Mouse (Mus musculus): ENCODE measurements at regions not wholly inside any gene's neighbourhood (a gene's known extent, or its start where the extent isn't known, plus 50 kb on each side); places are given as distances from the start of the nearest gene placed in this dataset.

DNA sequence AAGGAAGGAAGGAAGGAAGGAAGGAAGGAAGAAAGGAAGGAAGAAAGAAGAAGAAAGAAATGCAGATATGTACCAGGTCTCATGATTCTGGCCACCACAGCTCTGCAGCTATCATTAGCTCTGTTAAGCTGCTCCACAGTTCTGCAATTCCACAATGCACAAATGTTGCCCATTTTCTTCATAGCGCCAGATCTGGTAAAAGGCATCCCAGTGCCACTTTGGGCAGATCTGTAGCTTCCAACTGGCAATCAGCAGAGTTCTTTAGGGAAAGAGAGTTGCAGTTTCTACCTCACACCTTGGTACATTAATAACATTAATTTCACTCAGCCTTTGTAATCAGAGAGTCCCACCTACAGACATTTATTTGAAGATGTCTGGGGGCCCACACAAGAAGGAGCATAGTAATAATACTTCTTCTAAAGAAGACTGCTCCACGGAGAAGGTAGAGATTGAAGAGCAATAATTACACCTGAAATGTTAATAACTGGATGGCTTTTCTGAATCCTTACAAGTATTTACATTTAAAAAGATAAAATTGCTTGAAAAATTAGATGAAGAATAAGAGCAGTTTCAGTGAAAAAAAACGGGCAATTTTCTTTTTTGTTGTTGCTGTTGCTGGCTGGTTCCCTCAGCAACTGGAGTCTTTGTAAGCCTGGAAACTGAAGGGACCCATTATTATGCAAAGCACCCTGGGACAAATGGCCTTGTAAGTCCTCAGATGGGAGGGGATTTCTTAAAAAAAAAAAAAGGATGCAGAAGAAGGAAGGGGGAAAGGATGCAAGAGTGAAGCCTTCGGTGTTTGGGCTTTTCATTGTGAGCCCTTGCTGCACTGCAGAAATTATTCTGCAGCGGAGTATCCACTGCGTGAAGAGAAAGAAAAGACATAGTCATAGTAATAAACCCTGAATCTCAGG is 418.1 kb upstream of the Nr5a2 start:
- no peak for DNase-seq

DNA sequence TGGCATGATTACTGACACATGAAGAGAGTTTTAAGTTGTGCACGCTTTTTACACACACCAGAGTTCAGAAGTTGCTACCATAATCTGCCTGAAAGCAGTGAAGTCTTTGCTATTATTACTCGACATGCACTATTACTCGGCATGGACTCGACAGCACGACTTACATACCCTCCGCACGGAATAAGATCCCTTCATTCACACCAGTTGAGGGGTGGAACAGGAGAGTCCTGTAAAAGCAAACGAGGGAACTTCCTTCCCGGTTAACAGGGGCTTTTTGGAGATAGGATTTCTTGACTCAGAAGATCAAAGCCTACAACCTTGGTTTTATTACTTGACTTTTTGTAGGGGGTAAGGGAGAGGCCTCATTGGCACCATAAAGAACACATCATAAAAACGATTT is 416.4 kb upstream of the Nr5a2 start:
- no peak for DNase-seq

DNA sequence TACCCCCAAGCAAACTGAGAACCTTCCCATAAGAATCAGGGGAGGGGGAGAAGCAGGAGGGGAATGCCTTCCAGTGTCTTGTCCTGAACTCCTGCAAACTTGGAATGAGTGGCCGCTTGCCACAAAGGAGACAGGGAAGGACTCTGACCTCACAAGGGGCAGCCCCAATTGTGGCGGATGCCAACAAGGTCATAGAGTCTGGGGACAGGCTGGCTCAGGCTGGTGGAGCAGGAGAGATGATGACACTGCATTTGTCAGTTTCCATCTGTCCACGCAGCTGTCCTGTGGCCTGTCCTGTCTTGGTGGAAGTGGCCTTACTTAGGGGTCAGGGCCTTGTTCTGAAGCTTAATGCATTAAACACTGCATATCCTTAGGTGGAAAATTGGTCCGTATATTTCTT is 414.4 kb upstream of the Nr5a2 start:
- DNase-seq: no peak

GRCm38 (mm10) chr1:137373509-137374420 is 413.5 kb upstream of the Nr5a2 start:
- DNase-seq: no peak

GRCm38 (mm10) chr1:137372236-137372635 is 412.0 kb upstream of the Nr5a2 start:
- DNase-seq: no peak

- DNase-seq: no peak
These were observed 404.1 kb upstream of the Nr5a2 start for GRCm38 (mm10) chr1:137364396-137364795.

DNA sequence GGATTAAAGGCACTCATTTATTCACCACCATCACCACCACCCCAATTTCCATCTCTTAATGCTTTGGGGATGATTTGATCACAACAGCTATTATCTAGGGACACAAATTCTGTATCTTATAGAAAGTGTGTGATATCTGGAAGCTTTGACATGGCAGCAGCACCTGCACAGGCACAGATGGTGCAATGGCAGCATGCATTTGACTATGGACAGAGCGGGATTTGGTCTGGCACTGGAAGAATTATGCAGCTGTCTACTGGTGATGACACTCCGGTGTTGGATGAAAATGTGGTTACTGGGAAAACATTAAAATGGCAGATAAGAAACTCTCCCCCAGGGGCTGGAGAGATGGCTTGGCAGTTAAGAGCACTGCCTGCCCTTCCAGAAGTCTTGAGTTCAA is 403.7 kb upstream of the Nr5a2 start:
- no peak for DNase-seq

DNA sequence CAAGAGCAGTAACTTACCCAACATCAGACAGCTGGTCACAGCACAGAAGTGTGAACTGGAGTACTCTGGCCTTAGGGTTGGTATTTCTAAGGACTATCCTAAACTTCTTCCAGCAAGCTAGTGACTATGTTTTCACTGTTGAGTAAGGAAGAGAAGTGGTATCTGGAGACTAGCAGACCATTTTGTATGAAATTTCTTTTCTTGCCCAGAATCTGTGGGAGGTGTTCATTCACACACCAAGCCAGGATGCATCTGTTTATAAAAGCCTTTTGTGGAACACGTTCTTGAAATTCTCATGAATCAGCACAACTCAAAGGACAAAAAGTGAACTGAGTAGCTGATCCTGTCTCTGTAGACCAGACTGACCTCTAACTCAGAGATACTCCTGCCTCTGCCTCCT is 403.3 kb upstream of the Nr5a2 start:
- no peak for DNase-seq

DNA sequence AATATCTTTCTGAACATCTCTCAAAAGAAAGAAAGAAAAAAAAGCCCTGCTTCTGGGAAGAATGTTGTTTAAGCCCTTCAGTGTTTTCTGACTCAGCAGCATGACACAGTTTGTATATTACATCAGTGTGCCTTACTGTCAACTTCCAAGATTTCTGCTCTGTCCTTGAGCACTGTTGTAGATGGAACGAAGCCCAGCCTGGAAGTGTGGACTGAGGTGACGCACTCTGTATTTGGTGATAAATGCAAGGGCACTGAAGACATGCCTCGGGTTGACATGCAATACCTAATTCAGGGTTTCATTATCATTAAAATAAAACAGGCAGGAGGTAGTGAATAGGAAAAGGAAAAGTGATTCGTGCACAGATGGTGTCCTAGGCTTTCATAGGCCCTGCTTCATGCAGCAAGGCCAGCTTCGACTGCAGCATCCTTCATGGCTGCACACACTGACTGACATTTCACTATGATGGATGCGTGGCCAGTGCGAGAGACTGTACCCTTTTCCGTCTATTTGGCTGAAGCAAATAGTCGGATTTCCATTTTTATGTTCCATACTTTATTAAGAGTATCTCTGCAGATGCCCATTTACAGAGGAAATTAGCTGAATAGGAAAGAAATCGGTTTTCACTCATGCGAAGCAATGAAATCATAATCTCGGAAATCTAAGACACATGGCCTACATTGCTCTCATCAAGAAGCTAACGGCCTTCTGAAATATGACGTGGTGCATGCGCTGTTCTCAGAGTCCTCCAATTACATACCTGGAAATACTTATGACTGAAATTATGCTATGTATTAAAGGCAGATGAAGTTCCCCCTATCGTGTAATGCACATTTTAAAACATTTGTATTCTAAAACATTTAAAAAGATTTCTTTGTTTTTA is 400.7 kb upstream of the Nr5a2 start:
- DNase-seq: no peak

- no peak for DNase-seq
These were observed 395.8 kb upstream of the Nr5a2 start for GRCm38 (mm10) chr1:137355941-137356512.

- no peak for DNase-seq
These were observed 392.3 kb upstream of the Nr5a2 start for GRCm38 (mm10) chr1:137352390-137353027.

DNA sequence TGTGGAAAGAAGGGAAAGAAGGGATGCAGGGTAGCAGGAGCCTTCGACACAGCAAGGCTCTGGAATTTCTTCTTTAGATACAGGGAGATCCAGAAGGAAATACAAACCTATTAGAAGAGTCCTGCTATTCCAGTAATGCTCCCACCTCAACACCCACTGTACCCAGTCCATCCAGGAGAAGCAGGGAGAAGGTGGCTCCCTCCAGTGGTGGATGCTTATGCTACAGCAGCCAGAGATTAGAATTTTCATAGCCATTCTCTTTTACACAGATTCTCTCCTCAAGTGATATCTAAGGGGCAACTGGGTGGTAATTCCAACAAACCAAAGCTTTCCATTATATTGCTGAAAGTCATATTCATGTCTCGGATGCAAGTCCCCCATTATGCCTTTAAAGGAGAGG is 373.9 kb upstream of the Nr5a2 start:
- DNase-seq: no peak

- DNase-seq: no peak
These were observed 372.0 kb upstream of the Nr5a2 start for GRCm38 (mm10) chr1:137332108-137332769.

GRCm38 (mm10) chr1:137331746-137332107 is 371.5 kb upstream of the Nr5a2 start:
- DNase-seq: no peak

DNA sequence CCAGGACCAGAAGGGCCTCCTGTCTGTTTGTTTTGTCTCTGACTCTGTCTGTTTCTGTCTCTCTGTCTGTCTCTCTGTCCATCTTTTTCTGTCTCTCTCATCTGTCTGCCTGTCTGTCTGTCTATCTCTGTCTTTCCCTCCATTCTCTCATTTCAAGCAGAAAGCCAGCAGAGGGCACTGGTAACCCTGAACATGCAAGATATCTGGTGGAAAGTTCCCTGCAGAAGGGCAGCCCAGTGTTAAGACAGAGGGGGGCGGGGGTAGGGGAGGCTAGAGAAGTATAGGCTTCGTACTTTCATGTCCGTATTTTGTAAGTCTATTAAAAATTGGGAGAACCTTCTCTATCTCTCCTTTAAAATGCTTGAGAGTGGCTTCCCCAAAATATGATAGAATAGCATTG is 370.4 kb upstream of the Nr5a2 start:
- DNase-seq: peak; percentile 51

GRCm38 (mm10) chr1:137323884-137324594 is 363.8 kb upstream of the Nr5a2 start:
- DNase-seq: peak; percentile 37

DNA sequence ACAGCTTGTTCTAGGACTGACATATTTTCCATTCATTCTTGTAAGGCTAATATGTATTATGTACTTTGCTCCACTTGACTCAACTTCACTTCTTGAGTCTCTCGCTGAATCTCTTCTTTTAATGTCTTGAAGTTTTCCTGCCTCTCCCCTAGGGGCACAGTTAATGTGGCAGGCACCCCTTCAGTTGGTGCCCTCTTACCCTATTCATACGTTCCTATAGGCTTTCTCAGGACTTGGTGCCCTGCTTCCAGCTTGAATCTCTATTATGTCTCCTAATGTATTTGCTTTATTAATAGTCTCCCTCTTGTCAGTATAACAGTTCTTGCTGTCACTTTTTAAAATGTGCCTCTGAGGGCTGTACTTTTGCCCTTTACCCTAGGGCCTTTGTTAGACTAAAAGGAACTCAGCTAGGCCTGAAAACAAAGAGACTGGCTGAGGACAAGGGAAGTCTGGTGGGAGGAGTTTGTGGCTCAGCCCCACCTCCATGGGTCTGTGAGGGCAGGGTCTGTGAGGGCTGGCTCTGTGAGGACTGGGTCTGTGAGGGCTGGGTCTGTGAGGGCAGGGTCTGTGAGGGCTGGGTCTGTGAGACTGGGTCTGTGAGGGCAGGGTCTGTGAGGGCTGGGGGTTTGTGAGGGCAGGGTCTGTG is 362.9 kb upstream of the Nr5a2 start:
- DNase-seq: no peak

DNA sequence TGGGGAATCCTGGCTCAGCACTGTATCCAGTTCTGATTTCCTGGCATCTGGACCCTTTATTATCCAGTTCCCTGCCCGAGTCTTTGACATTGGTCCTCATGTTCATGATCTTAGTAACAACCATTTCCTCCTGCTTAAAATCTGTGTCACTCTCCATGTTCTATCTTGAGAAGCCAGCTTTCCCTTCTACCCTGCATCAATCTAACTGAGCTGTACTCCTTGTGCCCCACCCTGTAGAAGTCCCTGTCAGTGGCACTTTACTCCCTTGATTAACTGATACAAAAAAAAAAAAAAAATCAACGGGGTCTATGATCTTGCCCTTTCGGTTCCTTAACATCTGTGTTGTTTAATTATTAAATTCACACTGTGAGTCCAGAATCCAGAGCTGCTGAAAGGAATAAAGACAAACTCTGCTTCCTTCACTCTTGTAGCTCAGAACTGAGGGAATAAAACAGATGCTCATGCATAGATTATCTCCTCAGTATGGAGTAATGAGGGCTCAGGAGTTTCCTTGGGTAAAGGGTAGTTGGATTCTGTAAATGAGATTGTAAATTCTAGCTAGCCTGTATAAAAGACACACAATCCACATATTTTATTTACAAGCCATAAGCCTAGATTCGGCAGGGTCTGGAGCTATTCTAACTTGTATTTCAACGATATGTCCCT is 342.6 kb upstream of the Nr5a2 start:
- DNase-seq: no peak

DNA sequence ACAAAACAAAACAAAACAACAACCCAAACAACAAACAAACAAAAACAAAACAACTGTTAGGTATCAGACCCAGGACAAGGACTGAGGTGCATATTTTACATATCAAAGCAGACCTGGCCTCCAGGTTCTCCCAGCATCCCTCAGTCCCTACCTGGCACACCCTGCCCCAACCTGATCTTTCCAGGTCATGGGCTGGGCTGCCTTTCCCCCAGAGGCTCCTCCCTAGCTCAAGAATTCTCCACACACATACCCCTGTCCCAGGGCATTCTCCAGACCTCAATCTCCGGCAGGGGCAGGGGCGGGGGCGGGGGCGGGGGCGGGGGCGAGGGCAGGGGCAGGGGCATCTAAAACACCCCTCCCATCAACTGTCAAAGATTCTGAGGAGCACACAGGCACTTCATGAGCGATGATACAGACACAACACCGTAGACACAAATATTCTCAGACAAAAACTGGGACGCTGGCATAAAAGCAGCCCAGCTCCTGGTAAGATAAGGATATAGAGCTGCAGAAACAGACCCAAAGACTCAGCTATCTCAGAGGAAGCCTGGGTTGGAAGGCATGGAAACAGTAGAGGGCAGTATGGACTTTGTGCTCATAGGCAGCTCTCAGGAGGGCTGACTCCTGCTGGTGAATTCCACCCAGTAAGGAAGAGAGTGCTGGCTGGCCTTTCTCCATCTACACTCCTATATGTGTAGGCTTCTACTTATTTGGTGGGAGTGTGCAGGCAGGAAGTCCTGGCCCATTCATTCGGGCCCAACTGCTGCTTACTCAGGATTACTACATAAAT is 337.7 kb upstream of the Nr5a2 start:
- DNase-seq: no peak

All from right cerebral cortex, postnatal 4 days (tissue).